Mouse (Mus musculus) limb, embryonic 12.5 days (tissue): ENCODE measurements at regions not wholly inside any gene's neighbourhood (a gene's known extent, or its start where the extent isn't known, plus 50 kb on each side); places are given as distances from the start of the nearest gene placed in this dataset.

ENCODE experiments used
- ATAC-seq: fragments of 200-750 bp; cut with Nextera tagmentation; 2 replicates; pipeline ENCODE4 v1.8.0; 2017; ENCODE audit warnings: low read depth, moderate TSS enrichment; ENCODE audit not compliant: insufficient number of reproducible peaks, insufficient read depth, low FRiP score, low TSS enrichment
- H3K27ac ChIP-seq: fragments of 300-500 bp; sonication (generic); 2 replicates; pipeline ENCODE4 v1.5.1; 2016; ENCODE audit warnings: mild to moderate bottlenecking, moderate library complexity
- H3K27me3 ChIP-seq: fragments of 300-500 bp; sonication (generic); 2 replicates; pipeline ENCODE4 v1.6.1; 2016; ENCODE audit warnings: mild to moderate bottlenecking, moderate library complexity
- H3K36me3 ChIP-seq: fragments of 300-500 bp; sonication (generic); 2 replicates; pipeline ENCODE4 v1.6.1; 2016; ENCODE audit warnings: mild to moderate bottlenecking, moderate library complexity
- H3K4me1 ChIP-seq: fragments of 300-500 bp; sonication (generic); replicated peaks from 2 replicates; pipeline ENCODE4 v1.6.1; 2016
- H3K4me2 ChIP-seq: fragments of 300-500 bp; sonication (generic); 2 replicates; pipeline ENCODE4 v1.6.1; 2016; ENCODE audit warnings: mild to moderate bottlenecking, moderate library complexity
- H3K4me3 ChIP-seq: fragments of 300-500 bp; sonication (generic); replicated peaks from 2 replicates; pipeline ENCODE4 v1.5.1; 2016; ENCODE audit warnings: mild to moderate bottlenecking
- H3K9ac ChIP-seq: fragments of 300-500 bp; sonication (generic); replicated peaks from 2 replicates; pipeline ENCODE4 v1.6.1; 2016; ENCODE audit warnings: mild to moderate bottlenecking, moderate library complexity
- H3K9me3 ChIP-seq: fragments of 300-500 bp; sonication (generic); 2 replicates; pipeline ENCODE4 v1.6.1; 2016; ENCODE audit warnings: mild to moderate bottlenecking, moderate library complexity
- WGBS: fragments of 180-500 bp; shearing (Covaris S2); methylation state at CpG from one replicate; pipeline ENCODE4 v1.1.7; 2016; 5-methylcytosine and 5-hydroxymethylcytosine counted together

DNA sequence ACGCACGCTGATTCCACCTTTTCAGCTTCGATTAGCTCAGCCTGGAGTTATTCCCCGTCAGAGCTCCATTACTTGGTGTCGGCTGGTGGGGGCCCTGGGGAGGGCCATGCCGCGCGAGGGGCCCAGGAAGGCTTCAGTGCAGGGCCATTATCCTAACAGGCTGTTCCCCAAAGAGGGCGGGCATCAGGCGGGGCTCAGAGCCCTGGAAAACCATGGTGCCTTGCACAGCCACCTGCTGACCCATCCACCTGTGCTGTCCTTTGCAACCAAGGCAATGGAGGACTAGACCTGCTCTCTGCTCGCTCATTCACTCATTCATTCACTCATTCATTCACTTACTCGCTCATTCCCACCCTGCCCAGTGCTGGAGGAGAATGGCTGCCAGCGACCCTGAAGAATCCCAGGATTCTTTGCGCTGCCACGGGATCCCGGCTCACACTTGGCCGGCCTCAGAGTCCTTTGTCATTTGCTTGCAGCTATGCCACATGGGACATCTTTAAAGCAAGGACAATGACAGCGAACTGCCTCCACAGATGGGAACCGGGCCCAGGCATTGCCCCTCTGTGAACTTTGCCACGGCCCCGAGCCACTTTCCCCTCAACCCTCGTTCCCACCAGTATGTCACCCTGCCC, 78.6 kb upstream of the Nkx1-1 start:
- H3K4me3 ChIP-seq: no peak overlapping the region
- H3K27ac ChIP-seq: no peak overlapping the region
- H3K9ac ChIP-seq: no peak overlapping the region; the same call in 1 of the 2 replicates
- no peaks in the 10 kb centered on the region for H3K36me3 ChIP-seq
- ATAC-seq: no peak
- 48% methylated on average over 22 of the region's 22 CpGs for WGBS
- H3K27me3 ChIP-seq: peaks cover 67% of the 10 kb centered on the region
- peaks cover 16% of the 10 kb centered on the region for H3K4me1 ChIP-seq
- no peaks in the 10 kb centered on the region for H3K9me3 ChIP-seq
- H3K4me2 ChIP-seq: peak overlapping the region; percentile 30

DNA sequence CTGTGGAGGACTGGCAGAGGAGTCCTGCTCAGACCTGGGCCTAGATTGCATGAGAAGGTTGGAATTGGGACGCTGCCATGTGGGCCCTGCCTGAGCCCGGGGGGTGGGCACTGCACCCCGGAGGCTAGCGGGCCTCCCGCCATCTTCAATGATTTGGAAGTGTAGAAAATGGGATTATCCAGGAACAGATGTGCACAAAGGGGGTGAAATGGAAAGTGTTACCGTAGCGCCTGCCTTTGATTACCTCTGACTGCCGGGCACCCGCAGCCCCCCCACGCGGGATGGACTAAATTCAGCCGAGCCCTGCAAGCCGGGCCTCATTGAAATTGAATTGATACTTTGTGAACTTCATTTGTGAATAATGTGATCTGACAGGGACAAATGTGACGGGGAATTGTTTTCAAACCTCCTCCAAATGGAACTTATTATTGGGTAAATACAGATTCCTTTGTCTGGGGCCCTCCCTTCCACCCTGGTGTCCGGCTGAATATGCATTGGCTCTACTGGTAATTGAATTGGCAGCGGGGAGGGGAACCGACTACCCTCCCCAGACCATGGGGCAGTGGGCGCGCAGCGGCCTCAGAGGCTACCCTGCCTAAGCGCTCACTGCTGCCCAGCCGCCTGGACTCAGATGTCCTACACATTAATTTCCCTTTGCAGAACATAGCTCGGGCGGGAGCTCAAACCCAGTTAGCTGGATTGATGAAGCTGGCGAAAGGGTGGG, 77.9 kb upstream of the Nkx1-1 start:
- peaks cover 69% of the 10 kb centered on the region for H3K27me3 ChIP-seq
- no peak for ATAC-seq
- peak overlapping the region; percentile 30 for H3K4me2 ChIP-seq
- H3K9me3 ChIP-seq: no peaks in the 10 kb centered on the region
- H3K9ac ChIP-seq: no peak overlapping the region; the same call in 1 of the 2 replicates
- peaks cover 18% of the 10 kb centered on the region for H3K4me1 ChIP-seq
- WGBS: 31% methylated on average over 25 of the region's 25 CpGs
- H3K27ac ChIP-seq: no peak overlapping the region
- H3K36me3 ChIP-seq: no peaks in the 10 kb centered on the region
- H3K4me3 ChIP-seq: no peak overlapping the region

GRCm38 (mm10) chr5:33505786-33506185, 72.0 kb upstream of the Nkx1-1 start:
- Histone ChIP-seq H3K4me1 (peaks cover 41% of the 10 kb centered on the region), H3K4me3 (no peak overlapping the region), H3K36me3 (no peaks in the 10 kb centered on the region), H3K27me3 (peaks cover 74% of the 10 kb centered on the region), H3K27ac (no peak overlapping the region), H3K4me2 (peak overlapping the region; percentile 30), H3K9ac (no peak overlapping the region; the same call in 1 of the 2 replicates), H3K9me3 (no peaks in the 10 kb centered on the region)
- no peak for ATAC-seq
- 6% methylated on average over 13 of the region's 13 CpGs for WGBS

GRCm38 (mm10) chr5:33501735-33502495, 68.1 kb upstream of the Nkx1-1 start:
- no peak overlapping the region for H3K27ac ChIP-seq
- 36% methylated on average over 23 of the region's 23 CpGs for WGBS
- H3K4me3 ChIP-seq: no peak overlapping the region
- no peaks in the 10 kb centered on the region for H3K9me3 ChIP-seq
- no peak for ATAC-seq
- H3K27me3 ChIP-seq: peaks cover 85% of the 10 kb centered on the region
- peak overlapping the region; percentile 1 for H3K4me2 ChIP-seq
- H3K36me3 ChIP-seq: no peaks in the 10 kb centered on the region
- peaks cover 37% of the 10 kb centered on the region for H3K4me1 ChIP-seq
- no peak overlapping the region for H3K9ac ChIP-seq

GRCm38 (mm10) chr5:33501211-33501610, 67.4 kb upstream of the Nkx1-1 start:
- Histone ChIP-seq H3K27me3 (peaks cover 85% of the 10 kb centered on the region), H3K36me3 (no peaks in the 10 kb centered on the region), H3K4me3 (no peak overlapping the region), H3K4me2 (no peak overlapping the region), H3K4me1 (peaks cover 34% of the 10 kb centered on the region), H3K9ac (no peak overlapping the region), H3K9me3 (no peaks in the 10 kb centered on the region), H3K27ac (no peak overlapping the region)
- WGBS: 41% methylated on average over 7 of the region's 7 CpGs
- no peak for ATAC-seq

- Histone ChIP-seq H3K4me2 (no peak overlapping the region), H3K4me3 (no peak overlapping the region), H3K4me1 (peaks cover 15% of the 10 kb centered on the region), H3K27me3 (peaks cover 64% of the 10 kb centered on the region), H3K36me3 (no peaks in the 10 kb centered on the region), H3K9me3 (no peaks in the 10 kb centered on the region), H3K9ac (no peak overlapping the region), H3K27ac (no peak overlapping the region)
- ATAC-seq: peak; percentile 84; the same call in 1 of the 2 replicates
- WGBS: 22% methylated on average over 6 of the region's 6 CpGs
Measured at GRCm38 (mm10) chr5:33495900-33496529, 62.2 kb upstream of the Nkx1-1 start.

GRCm38 (mm10) chr5:33495276-33495675, 61.5 kb upstream of the Nkx1-1 start:
- H3K27ac ChIP-seq: no peak overlapping the region
- H3K4me2 ChIP-seq: no peak overlapping the region
- no peaks in the 10 kb centered on the region for H3K9me3 ChIP-seq
- peaks cover 61% of the 10 kb centered on the region for H3K27me3 ChIP-seq
- ATAC-seq: no peak
- no peaks in the 10 kb centered on the region for H3K36me3 ChIP-seq
- no peak overlapping the region for H3K9ac ChIP-seq
- peaks cover 14% of the 10 kb centered on the region for H3K4me1 ChIP-seq
- H3K4me3 ChIP-seq: no peak overlapping the region
- WGBS: 18% methylated on average over 6 of the region's 6 CpGs

- Histone ChIP-seq H3K9ac (no peak overlapping the region), H3K4me1 (peaks cover 21% of the 10 kb centered on the region), H3K4me3 (no peak overlapping the region), H3K4me2 (no peak overlapping the region), H3K27ac (no peak overlapping the region), H3K27me3 (peaks cover 59% of the 10 kb centered on the region), H3K36me3 (no peaks in the 10 kb centered on the region), H3K9me3 (no peaks in the 10 kb centered on the region)
- no peak for ATAC-seq
- 87% methylated on average over 11 of the region's 11 CpGs for WGBS
Measured at GRCm38 (mm10) chr5:33492604-33493315, 59.0 kb upstream of the Nkx1-1 start.

DNA sequence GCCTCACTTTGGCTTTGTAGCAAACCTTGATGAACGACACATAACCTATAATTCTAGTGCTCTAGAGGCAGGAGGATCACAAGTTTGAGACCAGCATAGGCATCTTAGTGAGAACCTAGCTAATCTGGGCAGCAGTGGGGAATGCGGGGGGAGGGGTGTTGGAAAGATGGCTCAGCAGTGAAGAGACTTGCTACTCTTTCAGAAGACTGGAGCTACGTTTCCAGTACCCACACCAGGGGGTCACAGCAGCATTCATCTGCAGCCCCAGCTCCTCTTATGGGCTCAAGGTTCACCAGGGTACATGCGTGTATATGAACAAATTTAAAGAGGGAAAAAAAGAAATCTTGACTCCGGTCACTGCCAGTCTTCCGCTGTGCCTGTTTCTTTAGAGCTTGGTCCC, 55.5 kb upstream of the Nkx1-1 start:
- no peak for ATAC-seq
- peaks cover 7% of the 10 kb centered on the region for H3K4me1 ChIP-seq
- no peak overlapping the region for H3K4me2 ChIP-seq
- peaks cover 55% of the 10 kb centered on the region for H3K27me3 ChIP-seq
- H3K4me3 ChIP-seq: no peak overlapping the region
- H3K27ac ChIP-seq: no peak overlapping the region
- no peaks in the 10 kb centered on the region for H3K9me3 ChIP-seq
- 73% methylated on average over 6 of the region's 6 CpGs for WGBS
- H3K9ac ChIP-seq: no peak overlapping the region
- no peaks in the 10 kb centered on the region for H3K36me3 ChIP-seq

GRCm38 (mm10) chr5:33488152-33488561, 54.4 kb upstream of the Nkx1-1 start:
- Histone ChIP-seq H3K4me3 (no peak overlapping the region), H3K9me3 (no peaks in the 10 kb centered on the region), H3K4me2 (no peak overlapping the region; the same call in 1 of the 2 replicates), H3K27ac (no peak overlapping the region), H3K27me3 (peaks cover 59% of the 10 kb centered on the region), H3K4me1 (peaks cover 7% of the 10 kb centered on the region), H3K36me3 (no peaks in the 10 kb centered on the region), H3K9ac (no peak overlapping the region)
- no peak; the same call in 1 of the 2 replicates for ATAC-seq
- WGBS: 7% methylated on average over 9 of the region's 9 CpGs
